Mouse (Mus musculus): ENCODE data around the gene St8sia1.

DNA sequence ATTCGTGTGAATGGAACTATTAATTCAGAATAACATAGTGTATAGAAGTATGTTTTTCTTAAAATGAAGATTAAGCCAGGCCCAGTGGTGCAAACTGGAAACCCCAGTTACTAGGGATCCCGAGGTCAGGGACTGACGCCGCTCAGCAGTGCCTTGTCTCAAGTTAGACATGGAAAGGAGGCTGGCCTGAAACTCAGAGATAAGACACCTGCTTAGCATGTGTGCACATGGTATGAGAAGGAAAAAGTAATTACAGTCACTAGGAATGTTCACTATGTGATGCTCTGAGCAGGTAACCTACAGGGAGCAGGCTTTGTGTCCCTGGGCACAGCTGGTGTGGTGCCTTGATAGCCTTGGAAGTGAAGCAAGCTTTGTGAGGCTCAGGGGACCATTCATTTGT lies 192.6 kb downstream of the St8sia1 start:
- TF ChIP-seq TAL1 (IDR thresholded peaks at IDR 0.05; ENCODE audit: low read length) (no peak), GATA1 (IDR thresholded peaks at IDR 0.05; ENCODE audit: low read length) (no peak)
